Mouse (Mus musculus): ENCODE data around the gene Ing5.

GRCm38 (mm10) chr1:93769901-93770300 lies 33.9 kb upstream of the Ing5 start:
- no peak for TF ChIP-seq MXI1 (IDR thresholded peaks at IDR 0.05; ENCODE audit: low read depth, low read length)
- no peak for TF ChIP-seq CTCF (conservative IDR thresholded peaks at IDR 0.05 in 1 of 2, IDR thresholded peaks at IDR 0.05 in 1 of 2; ENCODE audit: low read depth in 2 of 2, low read length in 2 of 2)
- TF ChIP-seq POLR2A (IDR thresholded peaks at IDR 0.05; ENCODE audit: low read depth, low read length), result no peak
- TF ChIP-seq POLR2AphosphoS2 (IDR thresholded peaks at IDR 0.05; ENCODE audit: low read depth, low read length), result no peak
- no peak for TF ChIP-seq RCOR1 (conservative IDR thresholded peaks at IDR 0.05; ENCODE audit: low read depth, low read length)
- no peak for TF ChIP-seq BHLHE40 (IDR thresholded peaks at IDR 0.05; ENCODE audit: low read depth, low read length)
- no peak for TF ChIP-seq ZC3H11A (IDR thresholded peaks at IDR 0.05; ENCODE audit: low read depth, low read length)
- no peak for TF ChIP-seq PAX5 (IDR thresholded peaks at IDR 0.05; ENCODE audit: low read length)
- no peak for TF ChIP-seq IRF4 (IDR thresholded peaks at IDR 0.05; ENCODE audit: low read depth, low read length)

Data from CH12.LX (cell line).